Mouse (Mus musculus): ENCODE measurements around the gene Myo1e. TPM values are rescaled to one million over a fixed set of nuclear protein-coding genes. Genes with fewer than 3 reads are reported as not detected.

Myo1e gene
- polyA plus RNA-seq, 2 experiments, result 1.1 to 1.8 TPM

- H3K4me1 ChIP-seq (replicated peaks; ENCODE audit: control insufficient read depth in 2 of 2, insufficient read depth in 2 of 2, low read length in 1 of 2), result peaks cover 2 to 5% of the 10 kb centered on the region in 2 experiments; a peak in 2 of 4 replicates
- H3K9me3 ChIP-seq (ENCODE audit: control insufficient read depth, low read length), result no peaks in the 10 kb centered on the region
- no peaks in the 10 kb centered on the region for H3K27me3 ChIP-seq (ENCODE audit: control insufficient read depth, insufficient read depth, low read length)
- DNase-seq (ENCODE audit: low read depth in 3 of 3, low spot score in 3 of 3), result peak; percentile 22 to 42 (median 34)
- ATAC-seq (ENCODE audit: insufficient read depth), result no peak
- TF ChIP-seq EP300 (IDR thresholded peaks at IDR 0.05; ENCODE audit: low read depth), result no peak
- TF ChIP-seq CTCF (IDR thresholded peaks at IDR 0.05; ENCODE audit: low read depth), result peak; percentile 82
- no peak overlapping the region for H3K4me3 ChIP-seq (ENCODE audit: insufficient read depth in 1 of 2, low read depth in 2 of 2, low read length in 2 of 2)
- WGBS (ENCODE audit: insufficient replicate concordance), result 55% methylated on average over 3 of the region's 3 CpGs
- H3K4me2 ChIP-seq (ENCODE audit: low read depth), result no peak overlapping the region
- H3K36me3 ChIP-seq (replicated peaks; ENCODE audit: control insufficient read depth, insufficient read depth, low read depth), result peaks cover 74% of the 10 kb centered on the region
- no peak overlapping the region for H3K27ac ChIP-seq
- H3K9ac ChIP-seq (replicated peaks), result no peak overlapping the region
These were observed 209.3 kb downstream of the Myo1e start for GRCm38 (mm10) chr9:70416412-70416811.

- Histone ChIP-seq H3K9ac (replicated peaks) (peak within 1 kb of the TSS; percentile 100), H3K27ac (peak within 1 kb of the TSS; percentile 85), H3K9me3 (ENCODE audit: control insufficient read depth, low read length) (no peaks in the 10 kb centered on the region), H3K36me3 (replicated peaks; ENCODE audit: control insufficient read depth, insufficient read depth, low read depth) (peaks cover 33% of the 10 kb centered on the region), H3K27me3 (ENCODE audit: control insufficient read depth, insufficient read depth, low read length) (no peaks in the 10 kb centered on the region), H3K4me2 (ENCODE audit: low read depth) (peak within 1 kb of the TSS; percentile 90), H3K4me1 (replicated peaks; ENCODE audit: control insufficient read depth in 2 of 2, insufficient read depth in 2 of 2, low read length in 1 of 2) (peaks cover 7 to 12% of the 10 kb centered on the region in 2 experiments), H3K4me3 (ENCODE audit: insufficient read depth in 1 of 2, low read depth in 2 of 2, low read length in 2 of 2) (peak within 1 kb of the TSS; percentile 83 to 97)
- peak; percentile 94 to 95 (median 95) for DNase-seq (ENCODE audit: low read depth in 3 of 3, low spot score in 3 of 3)
- 1% methylated on average over 39 of the region's 45 CpGs for WGBS (ENCODE audit: insufficient replicate concordance)
- no peak for TF ChIP-seq EP300 (IDR thresholded peaks at IDR 0.05; ENCODE audit: low read depth)
- no peak for TF ChIP-seq CTCF (IDR thresholded peaks at IDR 0.05; ENCODE audit: low read depth)
- peak; percentile 100 for ATAC-seq (ENCODE audit: insufficient read depth)
These were observed 214.3 kb downstream of the Myo1e start, which contains the start of gene Ccnb2 for GRCm38 (mm10) chr9:70421257-70422056. Gene Ccnb2, minus strand, starts transcription at chr9:70421547.

GRCm38 (mm10) chr9:70422661-70423060 is 215.5 kb downstream of the Myo1e start:
- peaks cover 7 to 12% of the 10 kb centered on the region in 2 experiments for H3K4me1 ChIP-seq (replicated peaks; ENCODE audit: control insufficient read depth in 2 of 2, insufficient read depth in 2 of 2, low read length in 1 of 2)

GRCm38 (mm10) chr9:70439959-70440358 is 232.8 kb downstream of the Myo1e start:
- WGBS (ENCODE audit: insufficient replicate concordance), result 80% methylated on average over 4 of the region's 4 CpGs
- TF ChIP-seq CTCF (IDR thresholded peaks at IDR 0.05; ENCODE audit: low read depth) (no peak), EP300 (IDR thresholded peaks at IDR 0.05; ENCODE audit: low read depth) (no peak)
- ATAC-seq (ENCODE audit: insufficient read depth) (no peak), DNase-seq (ENCODE audit: low read depth in 3 of 3, low spot score in 3 of 3) (no peak)
- no peak overlapping the region for H3K27ac ChIP-seq
- no peak overlapping the region for H3K9ac ChIP-seq (replicated peaks)
- H3K4me3 ChIP-seq (ENCODE audit: insufficient read depth in 1 of 2, low read depth in 2 of 2, low read length in 2 of 2), result no peak overlapping the region
- peaks cover 22% of the 10 kb centered on the region for H3K36me3 ChIP-seq (replicated peaks; ENCODE audit: control insufficient read depth, insufficient read depth, low read depth)
- H3K27me3 ChIP-seq (ENCODE audit: control insufficient read depth, insufficient read depth, low read length), result no peaks in the 10 kb centered on the region
- H3K4me2 ChIP-seq (ENCODE audit: low read depth), result no peak overlapping the region
- H3K4me1 ChIP-seq (replicated peaks; ENCODE audit: control insufficient read depth in 2 of 2, insufficient read depth in 2 of 2, low read length in 1 of 2), result peaks cover 0 to 3% of the 10 kb centered on the region in 2 experiments; a peak in 1 of 4 replicates
- H3K9me3 ChIP-seq (ENCODE audit: control insufficient read depth, low read length), result no peaks in the 10 kb centered on the region

More at GRCm38 (mm10) chr9:70422661-70423060, 215.5 kb downstream of the Myo1e start:
- Histone ChIP-seq H3K4me2 (ENCODE audit: low read depth) (no peak overlapping the region), H3K9ac (replicated peaks) (no peak overlapping the region), H3K27me3 (ENCODE audit: control insufficient read depth, insufficient read depth, low read length) (no peaks in the 10 kb centered on the region), H3K4me3 (ENCODE audit: insufficient read depth in 1 of 2, low read depth in 2 of 2, low read length in 2 of 2) (no peak overlapping the region), H3K9me3 (ENCODE audit: control insufficient read depth, low read length) (no peaks in the 10 kb centered on the region), H3K27ac (no peak overlapping the region), H3K36me3 (replicated peaks; ENCODE audit: control insufficient read depth, insufficient read depth, low read depth) (peaks cover 31% of the 10 kb centered on the region)
- 88% methylated on average over 2 of the region's 2 CpGs for WGBS (ENCODE audit: insufficient replicate concordance)
- TF ChIP-seq EP300 (IDR thresholded peaks at IDR 0.05; ENCODE audit: low read depth) (no peak), CTCF (IDR thresholded peaks at IDR 0.05; ENCODE audit: low read depth) (no peak)
- DNase-seq (ENCODE audit: low read depth in 3 of 3, low spot score in 3 of 3), result no peak
- ATAC-seq (ENCODE audit: insufficient read depth), result no peak

DNA sequence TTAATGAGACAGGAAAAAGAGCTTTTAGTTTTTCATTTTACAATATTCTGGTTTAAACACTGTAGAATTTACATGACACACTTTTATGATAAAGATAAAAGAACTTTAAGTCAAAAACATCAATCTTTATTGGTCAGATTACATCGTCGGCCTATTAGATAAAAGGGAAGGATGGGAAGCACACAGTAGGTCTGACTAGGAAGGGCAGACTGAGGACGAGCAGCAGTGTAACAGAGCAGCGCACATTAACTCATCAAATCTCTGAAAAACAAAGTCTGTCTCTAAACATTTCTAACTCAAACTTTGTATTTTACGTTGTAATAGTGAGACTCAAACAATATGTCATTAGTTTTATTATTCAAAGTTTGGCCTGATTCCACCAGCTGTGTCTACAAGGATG is 241.9 kb downstream of the Myo1e start:
- Histone ChIP-seq H3K4me1 (replicated peaks; ENCODE audit: control insufficient read depth in 2 of 2, insufficient read depth in 2 of 2, low read length in 1 of 2) (no peaks in the 10 kb centered on the region), H3K36me3 (replicated peaks; ENCODE audit: control insufficient read depth, insufficient read depth, low read depth) (peaks cover 19% of the 10 kb centered on the region), H3K9me3 (ENCODE audit: control insufficient read depth, low read length) (no peaks in the 10 kb centered on the region), H3K9ac (replicated peaks) (no peak overlapping the region), H3K4me3 (ENCODE audit: insufficient read depth in 1 of 2, low read depth in 2 of 2, low read length in 2 of 2) (no peak overlapping the region), H3K27me3 (ENCODE audit: control insufficient read depth, insufficient read depth, low read length) (no peaks in the 10 kb centered on the region), H3K4me2 (ENCODE audit: low read depth) (no peak overlapping the region), H3K27ac (no peak overlapping the region)
- no peak for TF ChIP-seq CTCF (IDR thresholded peaks at IDR 0.05; ENCODE audit: low read depth)
- TF ChIP-seq EP300 (IDR thresholded peaks at IDR 0.05; ENCODE audit: low read depth), result no peak
- DNase-seq (ENCODE audit: low read depth in 3 of 3, low spot score in 3 of 3) (no peak), ATAC-seq (ENCODE audit: insufficient read depth) (no peak)
- WGBS (ENCODE audit: insufficient replicate concordance), result 84% methylated on average over 5 of the region's 5 CpGs

Small RNA genes within 50 kb of the gene (microRNA-seq; reads per million reads assigned to microRNA genes)
- gene Mir5626, result 5.1 reads per million, percentile 7 among the genes with 10 or more reads in this experiment

Other genes starting within 250 kb of the Myo1e start
- 13.9 and 23.8 TPM in 2 replicates for gene Bnip2, start 217.9 kb upstream of the Myo1e start, polyA plus RNA-seq (2012; rRNA removed)
- gene Bnip2, start 217.9 kb upstream of the Myo1e start, polyA plus RNA-seq (2014; fragmentation: Nextera tagmentation; extraction: Ambion mirVana), result 46.6 and 49.4 TPM in 2 replicates
- gene Gtf2a2, start 194.8 kb upstream of the Myo1e start, polyA plus RNA-seq (2012; rRNA removed), result 34.6 and 55.2 TPM in 2 replicates
- 148 and 150 TPM in 2 replicates for gene Gtf2a2, start 194.8 kb upstream of the Myo1e start, polyA plus RNA-seq (2014; fragmentation: Nextera tagmentation; extraction: Ambion mirVana)
- gene Gcnt3, start 169.3 kb upstream of the Myo1e start, polyA plus RNA-seq (2012; rRNA removed), result not detected in 2 replicates
- gene Gcnt3, start 169.3 kb upstream of the Myo1e start, polyA plus RNA-seq (2014; fragmentation: Nextera tagmentation; extraction: Ambion mirVana), result not detected in 2 replicates
- 0.23 and 0.36 TPM in 2 replicates for gene Fam81a, start 64.8 kb upstream of the Myo1e start, polyA plus RNA-seq (2012; rRNA removed)
- gene Fam81a, start 64.8 kb upstream of the Myo1e start, polyA plus RNA-seq (2014; fragmentation: Nextera tagmentation; extraction: Ambion mirVana), result 0.40 and 0.47 TPM in 2 replicates
- gene Ccnb2, start 214.2 kb downstream of the Myo1e start, polyA plus RNA-seq (2012; rRNA removed), result 97.0 and 116 TPM in 2 replicates
- 233 and 240 TPM in 2 replicates for gene Ccnb2, start 214.2 kb downstream of the Myo1e start, polyA plus RNA-seq (2014; fragmentation: Nextera tagmentation; extraction: Ambion mirVana)